Mouse (Mus musculus) erythroblast, embryonic 14.5 days (primary cell): ENCODE data around the gene Cbln4. TPM values are rescaled to one million over a fixed set of nuclear protein-coding genes. Genes with fewer than 3 reads are reported as not detected.

Experiments used
- H3K27me3 ChIP-seq: 2 replicates; pipeline ENCODE4 v1.6.1; 2012; ENCODE audit warnings: inconsistent platforms; ENCODE audit not compliant: control insufficient read depth
- H3K36me3 ChIP-seq: 2 replicates; pipeline ENCODE4 v1.6.1; 2012; ENCODE audit warnings: mild to moderate bottlenecking, inconsistent platforms; ENCODE audit not compliant: control insufficient read depth
- H3K4me1 ChIP-seq: 2 replicates; pipeline ENCODE4 v1.6.1; 2012; ENCODE audit warnings: inconsistent platforms; ENCODE audit not compliant: control insufficient read depth
- H3K4me3 ChIP-seq: replicated peaks from 2 replicates; pipeline ENCODE3; 2012; ENCODE audit warnings: moderate library complexity, mild to moderate bottlenecking, inconsistent platforms
- H3K9me3 ChIP-seq: 2 replicates; pipeline ENCODE4 v1.6.1; 2012; ENCODE audit warnings: low read length, inconsistent platforms, mixed read lengths; ENCODE audit not compliant: control insufficient read depth
- GATA1 ChIP-seq: IDR thresholded peaks from 2 replicates; pipeline ENCODE4 v1.6.1; 2012; ENCODE audit warnings: low read length, inconsistent platforms, mixed read lengths
- TAL1 ChIP-seq: IDR thresholded peaks from 3 replicates; pipeline ENCODE4 v1.6.1; 2012; ENCODE audit warnings: low read length, inconsistent platforms, mixed read lengths
- polyA plus RNA-seq: library from polyadenylated mRNA; stranded (reverse); fragments of >175 nt; gene quantifications from 2 replicates; pipeline ENCODE4 v1.2.3, GENCODE M21; 2012

The Cbln4 gene
- polyA plus RNA-seq, 1 experiment: 0.02 TPM

- TF ChIP-seq GATA1: no peak
- no peak for TF ChIP-seq TAL1
- H3K27me3 ChIP-seq: peaks cover 22% of the 10 kb centered on the region
- no peaks in the 10 kb centered on the region for H3K4me1 ChIP-seq
- no peaks in the 10 kb centered on the region for H3K36me3 ChIP-seq
- H3K4me3 ChIP-seq: no peak overlapping the region
- H3K9me3 ChIP-seq: peaks cover 48% of the 10 kb centered on the region
Observed at GRCm38 (mm10) chr2:172040859-172041258, 2.4 kb downstream of the Cbln4 start.

DNA sequence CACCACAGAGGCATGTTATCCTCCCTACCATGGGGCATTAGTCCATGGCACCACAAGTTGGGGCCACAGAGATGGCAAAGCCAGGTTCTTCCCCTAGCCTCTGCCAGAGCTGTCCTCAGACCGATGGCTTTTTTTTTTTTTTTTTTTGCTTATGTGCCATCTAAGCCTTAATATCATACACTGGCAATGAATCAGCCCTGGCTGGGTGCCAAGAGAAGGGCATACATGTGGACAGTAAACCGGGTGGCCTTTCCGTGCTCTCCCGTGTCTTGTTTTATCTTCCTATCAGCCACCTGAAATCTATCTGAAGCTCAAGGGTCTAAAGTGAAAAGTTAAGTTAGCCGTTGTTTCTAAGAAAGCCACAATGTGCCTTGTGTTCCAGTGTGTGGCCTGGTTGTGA is 3.7 kb downstream of the Cbln4 start:
- Histone ChIP-seq H3K9me3 (peaks cover 39% of the 10 kb centered on the region), H3K4me1 (no peaks in the 10 kb centered on the region), H3K4me3 (no peak overlapping the region), H3K27me3 (peaks cover 20% of the 10 kb centered on the region), H3K36me3 (no peaks in the 10 kb centered on the region)
- TF ChIP-seq TAL1: no peak
- no peak for TF ChIP-seq GATA1

- no peaks in the 10 kb centered on the region for H3K4me1 ChIP-seq
- no peaks in the 10 kb centered on the region for H3K27me3 ChIP-seq
- no peak for TF ChIP-seq GATA1
- TF ChIP-seq TAL1: no peak
- H3K9me3 ChIP-seq: peaks cover 34% of the 10 kb centered on the region
- no peaks in the 10 kb centered on the region for H3K36me3 ChIP-seq
- no peak overlapping the region for H3K4me3 ChIP-seq
Observed at GRCm38 (mm10) chr2:172034281-172034680, 9.0 kb downstream of the Cbln4 start.

DNA sequence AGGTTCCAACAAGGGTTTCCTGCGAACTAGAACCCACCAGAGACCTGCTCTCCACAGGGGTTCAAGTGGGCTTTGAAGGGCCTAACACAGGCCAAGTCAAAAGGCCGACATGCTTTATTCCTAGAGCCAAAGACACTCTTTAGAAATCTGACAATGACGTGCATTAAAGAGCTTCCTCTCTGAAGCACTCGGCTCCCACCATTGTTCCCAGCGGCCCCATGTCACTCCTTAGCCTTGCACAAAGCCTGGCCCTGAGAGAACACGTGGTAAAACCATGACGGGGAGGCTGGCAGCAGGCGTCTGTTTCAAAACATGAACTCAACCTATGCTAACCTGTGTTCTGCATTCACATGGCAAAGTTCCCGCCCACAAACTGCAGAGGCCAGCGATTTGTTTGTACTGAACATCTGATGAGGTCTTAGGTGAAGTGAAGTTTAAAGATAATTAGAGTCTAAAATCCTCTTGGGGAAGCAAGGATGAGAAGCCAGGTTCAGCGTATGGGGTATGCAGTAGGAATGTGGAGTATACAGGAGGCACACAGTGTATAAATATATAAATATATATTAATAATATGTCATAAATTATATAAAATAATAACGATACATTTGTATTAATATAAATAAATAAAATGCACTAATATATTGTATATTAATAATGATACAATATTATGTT is 17.7 kb downstream of the Cbln4 start:
- Histone ChIP-seq H3K27me3 (no peaks in the 10 kb centered on the region), H3K9me3 (peaks cover 62% of the 10 kb centered on the region), H3K36me3 (no peaks in the 10 kb centered on the region), H3K4me3 (no peak overlapping the region), H3K4me1 (no peaks in the 10 kb centered on the region)
- no peak for TF ChIP-seq TAL1
- no peak for TF ChIP-seq GATA1

- no peak for TF ChIP-seq TAL1
- TF ChIP-seq GATA1: no peak
- Histone ChIP-seq H3K4me1 (no peaks in the 10 kb centered on the region), H3K36me3 (no peaks in the 10 kb centered on the region), H3K4me3 (no peak overlapping the region), H3K27me3 (no peaks in the 10 kb centered on the region), H3K9me3 (peaks cover 48% of the 10 kb centered on the region)
Observed at GRCm38 (mm10) chr2:172006726-172007125, 36.5 kb downstream of the Cbln4 start.

GRCm38 (mm10) chr2:172005970-172006369 is 37.3 kb downstream of the Cbln4 start:
- H3K27me3 ChIP-seq: no peaks in the 10 kb centered on the region
- H3K4me3 ChIP-seq: no peak overlapping the region
- H3K9me3 ChIP-seq: peaks cover 50% of the 10 kb centered on the region
- H3K36me3 ChIP-seq: no peaks in the 10 kb centered on the region
- no peaks in the 10 kb centered on the region for H3K4me1 ChIP-seq
- TF ChIP-seq GATA1 (no peak), TAL1 (no peak)

GRCm38 (mm10) chr2:172004029-172004984 is 39.0 kb downstream of the Cbln4 start:
- peaks cover 60% of the 10 kb centered on the region for H3K9me3 ChIP-seq
- TF ChIP-seq TAL1: no peak
- no peak for TF ChIP-seq GATA1

DNA sequence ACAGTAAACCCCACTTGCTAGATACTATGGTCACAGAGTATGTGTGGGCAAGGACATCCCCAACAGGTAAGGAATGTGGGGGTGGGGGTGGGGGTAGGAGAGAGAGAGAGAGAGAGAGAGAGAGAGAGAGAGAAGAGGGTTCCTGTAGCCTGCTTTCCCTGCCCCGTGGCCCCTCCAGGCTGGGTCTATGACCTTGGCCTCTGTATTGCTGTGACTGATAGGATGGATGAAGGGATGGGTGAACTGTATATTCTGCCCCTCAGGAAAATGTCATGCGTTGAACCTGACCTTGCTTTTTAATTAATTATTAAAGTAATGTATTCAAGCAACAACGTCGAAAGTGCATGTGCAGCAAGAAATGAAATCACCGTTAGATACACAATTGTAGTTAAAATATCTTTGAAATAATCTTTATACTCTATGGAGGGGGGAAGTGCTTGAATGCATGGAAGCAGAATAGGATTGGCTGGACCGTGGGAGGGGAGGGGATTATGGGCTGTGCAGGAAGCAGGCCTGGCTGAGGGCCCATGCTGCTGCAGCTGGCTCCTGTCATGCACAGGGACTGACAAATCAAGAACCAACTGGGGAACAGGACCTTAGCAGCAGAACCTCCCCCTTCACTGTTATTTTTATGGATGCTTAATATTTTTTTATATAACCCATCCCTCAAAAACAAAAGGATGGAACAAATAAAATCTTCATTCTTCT is 46.1 kb downstream of the Cbln4 start:
- H3K36me3 ChIP-seq: no peaks in the 10 kb centered on the region
- TF ChIP-seq TAL1: no peak
- no peak for TF ChIP-seq GATA1
- peaks cover 62% of the 10 kb centered on the region for H3K9me3 ChIP-seq
- H3K27me3 ChIP-seq: no peaks in the 10 kb centered on the region
- H3K4me3 ChIP-seq: no peak overlapping the region
- H3K4me1 ChIP-seq: no peaks in the 10 kb centered on the region

More at GRCm38 (mm10) chr2:172004029-172004984, 39.0 kb downstream of the Cbln4 start:
- no peaks in the 10 kb centered on the region for H3K36me3 ChIP-seq
- H3K4me3 ChIP-seq: no peak overlapping the region
- H3K27me3 ChIP-seq: no peaks in the 10 kb centered on the region
- no peaks in the 10 kb centered on the region for H3K4me1 ChIP-seq

DNA sequence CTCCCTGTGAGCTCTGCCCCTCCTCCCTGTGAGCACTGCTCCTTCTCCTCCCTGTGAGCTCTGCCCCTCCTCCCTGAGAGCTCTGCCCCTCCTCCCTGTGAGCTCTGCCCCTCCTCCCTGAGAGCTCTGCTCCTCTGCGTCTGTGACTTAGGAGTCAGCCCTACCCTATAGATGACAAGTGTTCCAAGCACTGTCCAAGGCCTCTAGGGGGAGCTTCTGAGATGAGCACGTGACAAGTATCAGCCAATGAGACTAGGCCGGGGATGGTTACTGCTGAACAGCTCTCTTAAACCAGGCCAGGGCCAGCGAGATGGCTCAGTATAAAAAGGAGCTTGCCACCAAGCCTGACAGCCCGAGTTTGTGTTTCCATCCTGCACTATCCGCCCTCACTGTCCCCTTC is 48.4 kb downstream of the Cbln4 start:
- H3K27me3 ChIP-seq: no peaks in the 10 kb centered on the region
- no peaks in the 10 kb centered on the region for H3K4me1 ChIP-seq
- TF ChIP-seq TAL1: no peak
- no peak for TF ChIP-seq GATA1
- no peaks in the 10 kb centered on the region for H3K36me3 ChIP-seq
- no peak overlapping the region for H3K4me3 ChIP-seq
- H3K9me3 ChIP-seq: peaks cover 61% of the 10 kb centered on the region
